Mouse (Mus musculus): Measurements from ENCODE around the gene Rptor. TPM values are rescaled to one million over a fixed set of nuclear protein-coding genes. Genes with fewer than 3 reads are reported as not detected.

Rptor gene
- total and polyA plus RNA-seq, 3 experiments = 33.9 to 34.9 TPM; not detected in 1

- Histone ChIP-seq H3K27me3 (ENCODE audit: control insufficient read depth in 1 of 2, insufficient read depth in 2 of 2, low read length in 2 of 2) (no peaks in the 10 kb centered on the region), H3K79me2 (ENCODE audit: control insufficient read depth, insufficient read depth, low read length, poor library complexity) (peaks cover 14% of the 10 kb centered on the region), H3K4me1 (ENCODE audit: control insufficient read depth in 1 of 2, insufficient read depth in 2 of 2, low read length in 2 of 2) (no peaks in the 10 kb centered on the region), H3K9ac (ENCODE audit: control insufficient read depth, low read depth, low read length, poor library complexity, severe bottlenecking) (no peak overlapping the region), H3K27ac (ENCODE audit: control insufficient read depth, low read depth, low read length) (no peak overlapping the region), H3K4me3 (ENCODE audit: control insufficient read depth in 1 of 2, insufficient read depth in 1 of 2, low read depth in 2 of 2, low read length in 2 of 2) (no peak overlapping the region), H3K36me3 (ENCODE audit: control insufficient read depth in 1 of 2, insufficient read depth in 2 of 2, low read length in 2 of 2) (no peaks in the 10 kb centered on the region), H3K9me3 (replicated peaks; ENCODE audit: insufficient read depth, low read length) (no peaks in the 10 kb centered on the region)
- no peak for TF ChIP-seq ZC3H11A (IDR thresholded peaks at IDR 0.05; ENCODE audit: low read depth, low read length)
- TF ChIP-seq ZKSCAN1 (IDR thresholded peaks at IDR 0.05; ENCODE audit: low read depth, low read length) = no peak
- TF ChIP-seq MYC (IDR thresholded peaks at IDR 0.05; ENCODE audit: low read depth, low read length) = no peak
- no peak for TF ChIP-seq CHD2 (IDR thresholded peaks at IDR 0.05; ENCODE audit: low read length)
- no peak for TF ChIP-seq ETS1 (IDR thresholded peaks at IDR 0.05; ENCODE audit: low read depth, low read length)
- TF ChIP-seq SIN3A (IDR thresholded peaks at IDR 0.05; ENCODE audit: low read length) = no peak
- no peak for TF ChIP-seq USF1 (IDR thresholded peaks at IDR 0.05; ENCODE audit: low read depth, low read length)
- no peak for TF ChIP-seq SMC3 (IDR thresholded peaks at IDR 0.05; ENCODE audit: low read depth, low read length)
- TF ChIP-seq CHD1 (IDR thresholded peaks at IDR 0.05; ENCODE audit: low read depth, low read length) = no peak
- TF ChIP-seq E2F4 (IDR thresholded peaks at IDR 0.05; ENCODE audit: borderline replicate concordance, low read depth, low read length) = no peak
- TF ChIP-seq UBTF (IDR thresholded peaks at IDR 0.05; ENCODE audit: borderline replicate concordance, insufficient read depth, low read depth, low read length) = no peak
- no peak for TF ChIP-seq GABPA (IDR thresholded peaks at IDR 0.05; ENCODE audit: low read depth, low read length)
- no peak for TF ChIP-seq RCOR1 (IDR thresholded peaks at IDR 0.05; ENCODE audit: low read depth, low read length)
- TF ChIP-seq TAL1 (IDR thresholded peaks at IDR 0.05; ENCODE audit: low read length) = no peak
- DNase-seq (ENCODE audit: low read depth, low spot score) = no peak
These were observed 115.4 kb downstream of the Rptor start for GRCm38 (mm10) chr11:119718115-119718514.

GRCm38 (mm10) chr11:119720101-119721048 lies 117.7 kb downstream of the Rptor start:
- Histone ChIP-seq H3K4me3 (ENCODE audit: control insufficient read depth in 1 of 2, insufficient read depth in 1 of 2, low read depth in 2 of 2, low read length in 2 of 2) (no peak overlapping the region), H3K9ac (ENCODE audit: control insufficient read depth, low read depth, low read length, poor library complexity, severe bottlenecking) (no peak overlapping the region), H3K27ac (ENCODE audit: control insufficient read depth, low read depth, low read length) (no peak overlapping the region), H3K27me3 (ENCODE audit: control insufficient read depth in 1 of 2, insufficient read depth in 2 of 2, low read length in 2 of 2) (no peaks in the 10 kb centered on the region), H3K36me3 (ENCODE audit: control insufficient read depth in 1 of 2, insufficient read depth in 2 of 2, low read length in 2 of 2) (no peaks in the 10 kb centered on the region), H3K79me2 (ENCODE audit: control insufficient read depth, insufficient read depth, low read length, poor library complexity) (peaks cover 8% of the 10 kb centered on the region), H3K9me3 (replicated peaks; ENCODE audit: insufficient read depth, low read length) (no peaks in the 10 kb centered on the region), H3K4me1 (ENCODE audit: control insufficient read depth in 1 of 2, insufficient read depth in 2 of 2, low read length in 2 of 2) (no peaks in the 10 kb centered on the region)
- TF ChIP-seq MYC (IDR thresholded peaks at IDR 0.05; ENCODE audit: low read depth, low read length) = no peak
- TF ChIP-seq KAT2A (conservative IDR thresholded peaks at IDR 0.05; ENCODE audit: low read depth, low read length) = no peak
- TF ChIP-seq GATA1 (IDR thresholded peaks at IDR 0.05; ENCODE audit: low read depth, low read length) = no peak
- TF ChIP-seq ZKSCAN1 (IDR thresholded peaks at IDR 0.05; ENCODE audit: low read depth, low read length) = no peak
- TF ChIP-seq MAZ (IDR thresholded peaks at IDR 0.05; ENCODE audit: low read depth, low read length) = no peak
- no peak for TF ChIP-seq ELF1 (IDR thresholded peaks at IDR 0.05; ENCODE audit: low read depth, low read length)
- TF ChIP-seq CTCF (IDR thresholded peaks at IDR 0.05 in 2 of 3, conservative IDR thresholded peaks at IDR 0.05 in 1 of 3; ENCODE audit: control insufficient read depth in 1 of 3, insufficient read depth in 1 of 3, low read depth in 2 of 3, low read length in 3 of 3, poor library complexity in 1 of 3, severe bottlenecking in 1 of 3) = no peak
- TF ChIP-seq POLR2A (IDR thresholded peaks at IDR 0.05; ENCODE audit: control insufficient read depth in 1 of 2, insufficient read depth in 1 of 2, low read depth in 1 of 2, low read length in 2 of 2, poor library complexity in 1 of 2) = no peak
- TF ChIP-seq CHD2 (IDR thresholded peaks at IDR 0.05; ENCODE audit: low read length) = no peak
- no peak for TF ChIP-seq POLR2AphosphoS2 (IDR thresholded peaks at IDR 0.05; ENCODE audit: low read length)
- no peak for TF ChIP-seq MXI1 (IDR thresholded peaks at IDR 0.05; ENCODE audit: low read depth, low read length)
- no peak for TF ChIP-seq MAX (IDR thresholded peaks at IDR 0.05; ENCODE audit: low read length)
- no peak for TF ChIP-seq RAD21 (IDR thresholded peaks at IDR 0.05; ENCODE audit: low read depth, low read length)
- no peak for DNase-seq (ENCODE audit: low read depth, low spot score)

Measured in MEL (cell line).